Mouse (Mus musculus): ENCODE measurements around the gene Kmt2e.
A peak's percentile ranks its signal among the peaks of the same experiment; 100 is the strongest.
"Not testable (repeated sequence)": the region's sequence is repeated elsewhere in the genome, so short reads cannot be mapped to it uniquely, and the experiment has no call there.

Kmt2e gene

DNA sequence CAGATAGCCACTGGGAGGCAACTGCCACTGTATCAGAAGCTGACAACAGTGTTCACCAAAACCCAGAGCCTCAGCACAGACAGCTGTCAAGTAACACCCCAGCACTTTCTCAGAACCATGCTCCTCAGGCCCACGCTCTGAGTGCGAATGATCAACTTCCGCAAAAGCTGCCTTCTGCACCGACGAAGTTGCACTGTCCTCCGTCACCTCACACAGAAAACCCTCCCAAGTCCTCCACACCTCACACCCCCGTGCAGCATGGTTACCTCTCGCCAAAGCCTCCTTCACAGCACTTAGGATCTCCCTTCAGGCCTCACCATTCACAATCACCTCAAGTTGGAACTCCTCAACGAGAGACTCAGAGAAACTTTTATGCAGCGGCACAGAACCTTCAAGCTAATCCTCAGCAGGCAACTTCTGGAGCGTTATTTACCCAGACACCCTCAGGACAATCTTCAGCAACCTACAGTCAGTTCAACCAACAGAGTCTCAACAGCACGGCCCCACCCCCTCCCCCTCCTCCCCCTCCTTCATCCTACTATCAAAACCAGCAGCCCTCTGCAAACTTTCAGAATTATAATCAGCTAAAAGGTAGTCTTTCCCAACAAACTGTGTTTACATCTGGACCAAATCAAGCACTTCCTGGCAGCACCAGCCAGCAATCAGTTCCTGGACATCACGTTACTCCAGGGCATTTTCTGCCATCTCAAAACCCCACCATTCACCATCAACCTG, 67.5 kb downstream of the Kmt2e start:
- DNase-seq (ENCODE audit: low spot score), result no peak

- no peak for DNase-seq (ENCODE audit: low spot score)
Measured at GRCm38 (mm10) chr5:23502317-23502937, 68.2 kb downstream of the Kmt2e start.

DNA sequence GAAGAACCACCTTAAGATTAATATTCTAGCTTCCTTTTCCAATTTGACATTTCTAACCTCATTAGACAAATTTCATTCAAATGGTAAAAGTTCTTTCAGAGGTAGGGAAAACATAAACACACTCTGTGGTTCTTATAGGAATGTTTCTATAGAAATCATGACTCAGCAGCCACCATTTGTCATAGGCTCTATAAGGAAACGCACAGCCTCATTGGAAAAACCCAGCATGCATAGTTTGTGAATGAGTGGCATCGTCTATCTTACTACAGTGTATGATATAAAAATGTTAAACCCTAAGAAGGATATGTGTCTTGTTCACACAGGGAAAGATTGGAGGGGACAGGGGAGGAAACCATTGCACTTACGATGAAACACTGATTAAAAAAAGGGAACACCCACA, 71.3 kb downstream of the Kmt2e start:
- no peak for DNase-seq (ENCODE audit: low spot score)

DNA sequence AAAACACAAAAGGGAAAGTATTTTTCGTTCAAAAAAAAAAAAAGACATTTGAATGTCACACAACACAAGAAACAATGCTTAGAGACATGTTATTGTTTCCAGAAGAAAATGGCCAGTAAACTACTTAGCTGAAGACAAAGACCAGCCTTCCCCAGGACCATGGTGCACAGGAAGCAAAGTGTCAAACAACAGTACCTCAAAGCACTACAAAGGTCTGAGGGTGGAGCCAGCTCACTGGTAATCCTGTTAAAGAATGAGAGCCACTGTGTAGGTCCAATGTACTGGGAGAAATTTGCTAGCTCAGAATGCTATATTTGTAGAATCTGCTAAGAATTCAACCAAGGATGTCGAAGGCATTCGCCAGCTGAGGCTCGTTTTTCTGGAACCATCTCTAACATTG, 73.0 kb downstream of the Kmt2e start:
- DNase-seq (ENCODE audit: low spot score), result no peak

GRCm38 (mm10) chr5:23508630-23509029, 74.4 kb downstream of the Kmt2e start:
- no peak for DNase-seq (ENCODE audit: low spot score)

DNA sequence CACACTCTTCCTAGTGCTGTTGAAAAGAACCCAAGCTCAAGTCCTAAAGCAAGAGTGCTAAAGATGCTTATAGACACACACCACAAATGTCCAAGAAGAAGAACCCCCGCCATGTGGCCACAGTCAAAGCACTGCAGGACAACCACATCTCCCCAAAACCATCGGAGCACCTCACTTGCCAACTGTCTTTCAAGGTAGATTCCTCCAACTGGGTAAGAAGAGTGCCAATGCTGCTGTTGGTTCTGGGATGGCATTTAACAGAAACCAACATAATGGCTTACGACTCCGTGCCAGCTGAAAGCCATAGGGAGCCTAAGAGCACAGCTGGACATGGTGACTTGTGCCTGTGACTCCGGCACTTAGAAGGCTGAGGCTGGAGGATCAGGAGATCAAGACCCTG, 77.2 kb downstream of the Kmt2e start:
- no peak for DNase-seq (ENCODE audit: low spot score)

DNA sequence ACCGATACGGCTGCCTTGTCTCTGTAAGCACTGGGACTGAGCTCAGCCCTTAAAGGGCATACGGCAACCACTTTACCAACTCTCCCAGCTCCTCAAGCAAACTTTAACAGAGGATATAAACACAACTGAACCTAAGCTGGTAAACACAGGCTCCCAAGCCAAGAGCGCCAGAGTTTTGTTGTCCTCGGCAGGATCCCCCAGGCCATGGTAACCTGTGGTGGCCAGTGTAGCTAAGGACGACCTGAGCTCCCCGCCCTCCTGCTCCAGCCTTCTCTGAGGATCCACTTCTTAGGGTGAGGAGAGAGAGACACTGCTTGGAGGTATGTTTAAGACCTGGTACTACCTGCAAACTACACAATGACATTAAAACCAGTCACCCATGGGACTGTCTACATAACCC, 78.3 kb downstream of the Kmt2e start:
- no peak for DNase-seq (ENCODE audit: low spot score)

- no peak for DNase-seq (ENCODE audit: low spot score)
Measured at GRCm38 (mm10) chr5:23513468-23513867, 79.2 kb downstream of the Kmt2e start.

GRCm38 (mm10) chr5:23515038-23515437, 80.8 kb downstream of the Kmt2e start:
- no peak for DNase-seq (ENCODE audit: low spot score)

GRCm38 (mm10) chr5:23516962-23517361, 82.7 kb downstream of the Kmt2e start:
- DNase-seq (ENCODE audit: low spot score), result no peak

- DNase-seq (ENCODE audit: low spot score), result no peak
Measured at GRCm38 (mm10) chr5:23517839-23518238, 83.6 kb downstream of the Kmt2e start.

GRCm38 (mm10) chr5:23518673-23519072, 84.4 kb downstream of the Kmt2e start:
- peak; percentile 33 for DNase-seq (ENCODE audit: low spot score)

- no peak for DNase-seq (ENCODE audit: low spot score)
Measured at GRCm38 (mm10) chr5:23519679-23520078, 85.4 kb downstream of the Kmt2e start.

DNA sequence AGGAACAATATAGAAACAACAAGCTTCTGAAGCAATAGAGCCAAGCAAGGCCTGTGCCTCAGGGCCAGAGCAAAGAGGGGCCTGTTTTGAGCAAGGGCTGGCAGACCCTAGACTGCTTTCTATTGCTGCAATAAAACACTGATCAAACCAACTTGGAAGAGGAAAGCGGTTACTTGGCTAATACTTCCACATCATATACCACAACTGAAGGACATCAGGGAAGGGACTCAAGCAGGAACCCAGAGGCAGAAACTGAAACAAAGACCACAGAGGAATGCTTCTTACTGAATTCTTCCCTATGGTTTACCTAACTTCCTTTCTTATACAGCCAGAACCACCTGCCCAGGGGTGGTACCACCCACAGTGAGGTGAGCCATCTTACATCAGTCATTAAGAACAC, 87.4 kb downstream of the Kmt2e start:
- DNase-seq (ENCODE audit: low spot score), result no peak

DNA sequence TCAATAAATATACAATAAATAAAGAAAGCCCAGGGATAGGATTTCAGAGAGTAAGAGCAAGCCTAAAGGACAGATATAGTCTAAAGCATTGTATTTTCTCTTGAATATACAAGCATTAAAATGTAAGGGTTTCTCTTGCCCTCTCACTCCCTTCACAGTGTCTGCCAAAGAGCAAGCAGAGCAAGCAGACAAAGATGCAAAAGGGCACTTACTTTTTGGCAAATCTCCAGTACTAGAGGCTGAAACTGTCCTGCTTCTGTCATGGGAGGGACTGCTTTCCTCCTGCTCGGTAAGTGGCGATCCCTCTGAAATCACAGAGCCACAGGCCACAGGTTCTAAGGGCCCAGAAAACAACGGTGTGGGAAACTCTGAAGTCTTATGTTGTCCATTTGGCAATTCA, 89.7 kb downstream of the Kmt2e start:
- peak; percentile 81 for DNase-seq (ENCODE audit: low spot score)

- DNase-seq (ENCODE audit: low spot score), result no peak
Measured at GRCm38 (mm10) chr5:23524621-23525020, 90.4 kb downstream of the Kmt2e start.

DNA sequence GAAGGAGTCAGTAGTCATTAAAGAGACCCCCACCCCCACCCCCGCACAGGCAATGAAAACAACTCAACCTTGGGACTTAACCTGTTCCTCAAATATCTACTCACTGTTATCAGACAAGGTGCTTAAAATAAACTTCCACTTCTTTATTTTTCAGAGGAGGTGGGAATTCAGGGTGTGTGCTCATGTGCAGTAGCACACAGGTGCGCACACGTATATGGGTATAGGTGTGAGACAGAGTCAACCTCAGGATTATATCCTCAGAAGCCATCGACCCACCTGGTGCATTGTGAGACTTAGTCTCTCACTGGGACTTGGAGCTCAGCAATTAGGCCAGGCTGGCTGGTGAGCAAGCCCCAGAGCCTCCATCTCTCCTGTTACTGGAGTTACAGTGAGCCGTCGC, 96.9 kb downstream of the Kmt2e start:
- no peak for DNase-seq (ENCODE audit: low spot score)

- DNase-seq (ENCODE audit: low spot score), result no peak
Measured at GRCm38 (mm10) chr5:23531541-23532096, 97.4 kb downstream of the Kmt2e start.

DNA sequence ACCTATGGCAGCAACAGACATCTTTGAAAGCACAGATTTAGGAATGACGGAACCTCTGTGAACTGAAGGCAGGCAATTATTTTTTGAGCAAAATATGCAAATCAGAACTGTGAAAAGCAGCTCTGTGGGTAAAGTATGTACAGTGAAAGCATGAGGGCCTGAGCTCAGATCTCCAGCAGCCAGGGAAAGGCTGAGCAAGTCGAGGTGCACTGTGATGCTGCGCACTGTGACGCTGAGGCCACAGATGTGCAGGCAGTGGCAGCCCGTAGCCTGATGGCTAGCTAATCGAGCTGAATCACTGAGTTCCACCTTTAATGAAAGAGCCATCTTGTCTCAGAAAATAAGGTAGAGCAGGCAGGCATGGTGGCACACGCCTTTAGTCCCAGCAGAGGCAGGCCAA, 101.5 kb downstream of the Kmt2e start:
- no peak for DNase-seq (ENCODE audit: low spot score)

DNA sequence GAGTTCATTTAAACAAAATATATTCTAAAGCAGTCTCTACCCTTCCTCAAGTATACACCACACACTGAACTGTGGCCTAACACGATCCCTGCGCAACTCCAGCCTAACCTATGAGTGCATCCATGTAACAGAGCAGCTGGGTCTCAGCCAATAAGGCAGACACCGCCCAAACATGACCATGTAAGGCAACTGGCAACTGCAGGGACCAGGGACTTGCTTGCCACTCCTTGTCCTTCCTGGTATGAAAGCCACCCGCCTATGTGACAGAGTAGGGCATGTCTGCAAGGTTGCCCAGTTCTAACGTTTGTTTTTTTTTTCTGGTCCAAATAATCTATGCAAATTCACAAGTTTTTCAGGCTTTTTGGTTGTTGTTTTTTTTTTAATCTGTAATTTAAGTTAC, 117.4 kb downstream of the Kmt2e start:
- DNase-seq (ENCODE audit: low spot score), result no peak

GRCm38 (mm10) chr5:23553338-23553737, 119.1 kb downstream of the Kmt2e start:
- not testable (repeated sequence) for DNase-seq (ENCODE audit: low spot score)

Measured in adipocyte (in vitro differentiated cells).